Mouse (Mus musculus) hindbrain, postnatal 0 days (tissue): ENCODE results near the gene Cdiptos. TPM values are rescaled to one million over a fixed set of nuclear protein-coding genes. Genes with fewer than 3 reads are reported as not detected.

Experiments used
- ATAC-seq: fragments of 200-750 bp; cut with Nextera tagmentation; 2 replicates; pipeline ENCODE4 v1.8.0; 2017; ENCODE audit warnings: mild to moderate bottlenecking, moderate TSS enrichment, moderate library complexity
- DNase-seq: peaks from one replicate; pipeline ENCODE4 v3.0.0-alpha.2; 2015; ENCODE audit warnings: low spot score
- H3K27ac ChIP-seq: fragments of 300-500 bp; sonication (generic); 2 replicates; pipeline ENCODE4 v1.5.1; 2014; ENCODE audit warnings: mild to moderate bottlenecking
- H3K27me3 ChIP-seq: fragments of 300-500 bp; sonication (generic); 2 replicates; pipeline ENCODE4 v1.6.1; 2014; ENCODE audit warnings: low read length, mixed read lengths; ENCODE audit not compliant: insufficient read depth
- H3K36me3 ChIP-seq: fragments of 300-500 bp; sonication (generic); 2 replicates; pipeline ENCODE4 v1.6.1; 2014; ENCODE audit warnings: low read length, mixed read lengths; ENCODE audit not compliant: insufficient read depth
- H3K4me1 ChIP-seq: fragments of 300-500 bp; sonication (generic); 2 replicates; pipeline ENCODE4 v1.6.1; 2014; ENCODE audit warnings: antibody characterized with exemption, low read length, mixed read lengths; ENCODE audit not compliant: insufficient read depth
- H3K4me2 ChIP-seq: fragments of 300-500 bp; sonication (generic); 2 replicates; pipeline ENCODE4 v1.6.1; 2014; ENCODE audit warnings: low read depth, mild to moderate bottlenecking, low read length, moderate library complexity, mixed read lengths
- H3K4me3 ChIP-seq: fragments of 300-500 bp; sonication (generic); 2 replicates; pipeline ENCODE4 v1.5.1; 2014; ENCODE audit warnings: low read length
- H3K9ac ChIP-seq: fragments of 300-500 bp; sonication (generic); replicated peaks from 2 replicates; pipeline ENCODE4 v1.6.1; 2014; ENCODE audit warnings: mild to moderate bottlenecking, low read length, moderate library complexity, mixed read lengths
- H3K9me3 ChIP-seq: fragments of 300-500 bp; sonication (generic); 2 replicates; pipeline ENCODE4 v1.6.1; 2016; ENCODE audit warnings: low read length, mixed read lengths
- CTCF ChIP-seq: IDR thresholded peaks from 2 replicates; pipeline ENCODE4 v1.5.1; 2016; ENCODE audit warnings: antibody characterized with exemption, control low read depth, low read depth
- WGBS: fragments of 180-500 bp; shearing (Covaris S2); extraction: QIAGEN DNeasy Blood & Tissue Kit; methylation state at CpG from one replicate; pipeline ENCODE4 v1.1.7; 2014; 5-methylcytosine and 5-hydroxymethylcytosine counted together
- polyA plus RNA-seq: library from polyadenylated mRNA; unstranded; fragments of >200 nt; fragmentation: Nextera tagmentation; extraction: Ambion mirVana; gene quantifications from 2 replicates; pipeline ENCODE4 v1.2.1, GENCODE M21; 2015
- total RNA-seq: library from RNA; depleted of rRNA; stranded (reverse); fragments of >200 nt; gene quantifications from 2 replicates; pipeline ENCODE4 v1.2.3, GENCODE M21; 2014

Cdiptos gene
- total and polyA plus RNA-seq, 2 experiments from 2014 or later, result 0.31 to 0.95 TPM

DNA sequence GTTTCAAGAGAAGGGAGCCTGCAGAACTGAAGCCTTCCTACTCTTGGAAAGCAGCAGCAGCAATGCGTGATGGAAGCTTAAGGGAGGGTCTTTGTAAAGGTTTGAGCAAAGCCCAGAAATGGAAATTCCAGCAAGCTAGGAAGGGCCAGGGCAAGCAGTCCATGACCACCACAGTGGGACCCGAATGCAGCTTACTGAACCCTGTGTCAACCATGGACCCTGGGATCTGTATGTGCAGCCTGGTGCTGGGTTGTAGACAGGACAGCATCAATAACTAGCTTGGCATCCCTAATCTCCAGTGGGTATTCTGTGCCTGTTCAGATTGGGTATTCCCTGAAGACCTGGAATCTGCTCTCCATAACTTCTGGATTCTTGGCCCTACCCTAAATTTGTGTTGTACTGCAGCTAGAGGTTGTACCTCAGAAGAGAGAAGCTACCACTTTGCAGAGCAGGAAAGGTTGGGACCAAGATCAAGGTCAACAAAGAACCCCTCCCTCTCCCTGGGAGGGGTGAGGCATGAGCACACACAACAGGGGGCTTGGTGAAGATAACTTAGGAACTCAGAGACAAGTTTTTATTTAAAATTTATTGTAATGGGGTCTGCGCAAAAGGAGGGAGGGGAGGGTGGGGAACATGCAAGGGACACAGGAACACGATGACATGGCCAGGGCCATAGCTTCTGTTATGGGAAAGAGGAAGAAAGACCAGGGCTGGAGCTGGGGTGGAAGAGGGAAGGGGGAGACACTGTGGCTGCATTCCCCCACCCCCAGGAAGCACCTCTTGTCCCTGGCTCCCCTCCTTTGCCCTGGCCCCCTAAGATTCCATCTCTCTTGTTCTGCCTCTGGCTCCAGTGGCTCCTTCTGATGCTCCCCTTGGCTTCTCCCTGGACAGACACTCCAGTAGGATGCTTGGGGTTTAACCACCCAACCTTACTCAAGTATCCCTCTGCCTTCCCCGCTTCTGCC, 45.9 kb upstream of the Cdiptos start:
- WGBS, result 28% methylated on average over 5 of the region's 5 CpGs
- DNase-seq (no peak), ATAC-seq (no peak)
- Histone ChIP-seq H3K27me3 (no peaks in the 10 kb centered on the region), H3K9ac (peak overlapping the region; percentile 81), H3K9me3 (no peaks in the 10 kb centered on the region), H3K4me2 (peak overlapping the region; percentile 85), H3K4me3 (peak overlapping the region; percentile 59), H3K27ac (peak overlapping the region; percentile 86), H3K4me1 (peaks cover 47% of the 10 kb centered on the region), H3K36me3 (peaks cover 19% of the 10 kb centered on the region; the same call in 1 of the 2 replicates)
- TF ChIP-seq CTCF, result no peak

DNA sequence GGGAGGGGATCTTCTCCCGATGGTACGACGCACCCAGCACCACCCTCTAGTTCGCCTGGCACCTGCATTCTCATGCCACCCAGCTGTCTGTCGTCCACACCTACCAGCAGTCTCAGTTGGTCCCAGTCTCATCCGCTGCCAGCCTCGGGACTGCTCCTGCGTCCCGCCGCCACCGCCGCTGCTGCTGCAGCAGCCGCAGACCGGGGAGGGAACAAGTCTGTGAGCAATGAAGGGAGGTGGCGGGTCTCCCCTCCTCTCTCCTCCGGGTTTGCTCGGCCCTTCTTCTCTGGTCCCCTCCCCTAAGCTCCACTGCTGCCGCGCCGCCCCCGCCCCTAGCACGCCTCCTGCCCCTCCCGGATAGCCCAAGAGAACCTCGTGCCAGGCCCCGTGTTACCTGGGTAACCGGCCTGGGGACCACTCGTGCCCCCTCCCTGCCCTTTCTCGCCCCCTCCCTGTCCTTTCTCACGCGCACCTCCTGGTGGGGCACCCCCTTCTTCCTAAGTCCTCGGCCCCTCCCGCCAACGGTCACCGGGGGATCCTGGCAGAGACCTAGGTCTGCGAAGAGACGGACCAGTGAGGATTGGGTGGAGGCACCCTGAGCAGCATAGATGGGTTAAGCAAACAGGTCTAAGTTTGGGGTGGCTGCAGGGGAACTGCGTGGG, 45.1 kb upstream of the Cdiptos start, which contains the start of the genes Gm42742 and Prrt2:
Gene Gm42742, minus strand, starts transcription at position 197 of the 662 bp plus-strand sequence.
Gene Prrt2, minus strand, starts transcription at position 311 of the 662 bp plus-strand sequence.
- Histone ChIP-seq H3K27ac (peak within 1 kb of the TSS; percentile 86), H3K27me3 (no peaks in the 10 kb centered on the region), H3K4me3 (peak within 1 kb of the TSS; percentile 59), H3K4me1 (peaks cover 48% of the 10 kb centered on the region), H3K4me2 (peak within 1 kb of the TSS; percentile 85), H3K9ac (peak within 1 kb of the TSS; percentile 81), H3K9me3 (no peaks in the 10 kb centered on the region), H3K36me3 (peaks cover 19% of the 10 kb centered on the region; the same call in 1 of the 2 replicates)
- no peak for TF ChIP-seq CTCF
- 2% methylated on average over 36 of the region's 37 CpGs for WGBS
- DNase-seq (peak; percentile 79), ATAC-seq (peak; percentile 13)

DNA sequence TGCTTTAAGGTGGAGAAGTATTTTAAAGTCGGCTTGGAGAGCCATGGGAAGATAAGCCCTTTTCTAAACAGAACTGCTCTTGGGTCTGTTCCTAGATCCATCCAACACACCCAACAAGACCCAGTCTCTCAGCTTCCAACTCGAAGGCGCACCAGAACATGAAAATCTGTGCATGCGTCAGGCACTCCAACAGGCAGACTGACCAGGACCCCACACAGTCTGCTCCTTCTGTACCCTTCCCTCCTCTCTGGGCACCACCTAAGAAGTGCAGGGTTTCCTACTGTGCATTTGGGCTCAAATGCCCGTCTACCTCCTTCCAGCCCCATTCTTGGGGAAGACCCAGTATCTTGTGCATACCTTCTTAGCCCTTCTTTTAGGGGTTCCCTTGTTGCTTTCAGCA, 44.6 kb upstream of the Cdiptos start:
- Histone ChIP-seq H3K9me3 (no peaks in the 10 kb centered on the region), H3K4me1 (peaks cover 54% of the 10 kb centered on the region), H3K4me3 (peak overlapping the region; percentile 59), H3K4me2 (peak overlapping the region; percentile 85), H3K27me3 (no peaks in the 10 kb centered on the region), H3K27ac (peak overlapping the region; percentile 86), H3K36me3 (peaks cover 20% of the 10 kb centered on the region), H3K9ac (peak overlapping the region; percentile 81)
- WGBS, result 11% methylated on average over 5 of the region's 5 CpGs
- no peak for DNase-seq
- no peak for ATAC-seq
- TF ChIP-seq CTCF, result no peak

DNA sequence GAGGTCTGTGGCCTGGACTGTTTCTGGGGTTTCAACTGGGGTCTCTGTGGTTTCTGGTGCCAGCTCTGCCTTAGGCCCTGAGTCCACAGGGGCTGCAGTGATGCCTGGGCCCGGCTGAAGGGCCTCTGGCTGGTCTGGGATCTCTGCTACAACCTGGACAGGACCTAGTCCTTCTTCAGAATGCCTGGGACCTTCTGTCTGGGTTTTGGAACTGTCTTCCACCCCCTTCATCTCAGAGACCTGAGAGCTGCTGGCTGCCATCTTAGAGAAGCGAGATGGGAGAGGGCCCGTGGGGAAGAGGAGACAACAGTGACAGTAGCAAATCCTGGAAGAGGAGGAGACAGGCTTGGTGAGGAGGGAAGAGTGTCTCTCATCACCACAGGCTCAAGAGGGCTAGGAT, 44.1 kb upstream of the Cdiptos start:
- WGBS, result 45% methylated on average over 3 of the region's 3 CpGs
- peak overlapping the region; percentile 86; the same call in 1 of the 2 replicates for H3K27ac ChIP-seq
- ATAC-seq (no peak), DNase-seq (peak; percentile 4)
- H3K9ac ChIP-seq, result peak overlapping the region; percentile 81
- peaks cover 25% of the 10 kb centered on the region for H3K36me3 ChIP-seq
- H3K4me3 ChIP-seq, result peak overlapping the region; percentile 59
- no peaks in the 10 kb centered on the region for H3K27me3 ChIP-seq
- H3K9me3 ChIP-seq, result no peaks in the 10 kb centered on the region
- peaks cover 56% of the 10 kb centered on the region for H3K4me1 ChIP-seq
- peak overlapping the region; percentile 85 for H3K4me2 ChIP-seq
- no peak for TF ChIP-seq CTCF

DNA sequence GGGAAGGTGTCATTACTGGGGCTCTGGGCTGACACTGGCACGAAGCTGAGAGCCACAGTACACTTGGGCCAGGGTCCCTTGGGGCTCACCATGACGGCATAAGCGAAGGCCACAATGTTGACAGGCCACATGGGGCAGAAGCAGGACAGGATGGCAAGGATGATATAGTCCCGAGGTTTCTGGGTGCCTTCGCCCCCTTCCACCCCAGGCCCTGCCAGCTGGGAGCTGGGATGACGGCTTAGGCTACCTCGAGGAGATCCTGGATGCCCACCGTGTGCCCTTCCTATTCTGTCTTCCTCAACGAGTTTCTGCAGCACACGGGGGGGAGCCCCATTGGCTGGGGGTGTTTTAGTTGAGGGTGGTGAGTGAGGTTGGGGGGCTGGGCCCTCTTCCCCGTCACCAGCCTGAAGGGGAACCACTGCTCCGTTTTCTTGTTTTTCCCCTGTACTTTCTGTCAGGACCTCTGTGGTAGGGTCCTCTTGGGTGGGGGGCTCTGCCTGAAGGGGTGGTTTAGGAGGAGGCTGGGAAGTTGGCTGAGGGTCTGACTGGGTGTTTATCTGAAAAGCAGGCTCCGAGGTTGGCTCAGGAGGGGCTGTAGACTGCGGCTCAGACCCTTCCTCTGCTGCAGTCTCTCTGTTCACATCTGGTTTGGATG, 43.5 kb upstream of the Cdiptos start:
- Histone ChIP-seq H3K9me3 (no peaks in the 10 kb centered on the region), H3K27me3 (no peaks in the 10 kb centered on the region), H3K4me2 (peak overlapping the region; percentile 85), H3K9ac (peak overlapping the region; percentile 81; the same call in 1 of the 2 replicates), H3K27ac (peak overlapping the region; percentile 86; the same call in 1 of the 2 replicates), H3K4me1 (peaks cover 50% of the 10 kb centered on the region), H3K4me3 (peak overlapping the region; percentile 59), H3K36me3 (peaks cover 26% of the 10 kb centered on the region)
- no peak for TF ChIP-seq CTCF
- no peak for ATAC-seq
- DNase-seq, result no peak
- WGBS, result 74% methylated on average over 14 of the region's 14 CpGs
